Mouse (Mus musculus): ENCODE results near the gene Ccl6. TPM values are rescaled to one million over a fixed set of nuclear protein-coding genes. Genes with fewer than 3 reads are reported as not detected.

Gene Ccl6
- polyA plus RNA-seq, 1 experiment: 2.6 TPM

GRCm38 (mm10) chr11:83598207-83598837 is 5.4 kb upstream of the Ccl6 start:
- DNase-seq (ENCODE audit: extremely low spot score in 1 of 2, low spot score in 1 of 2): no peak

GRCm38 (mm10) chr11:83597796-83598195 is 4.9 kb upstream of the Ccl6 start:
- no peak for DNase-seq (ENCODE audit: extremely low spot score in 1 of 2, low spot score in 1 of 2)

GRCm38 (mm10) chr11:83595669-83596455 is 3.0 kb upstream of the Ccl6 start:
- no peak for DNase-seq (ENCODE audit: extremely low spot score in 1 of 2, low spot score in 1 of 2)

GRCm38 (mm10) chr11:83593453-83593852 is 566 bp upstream of the Ccl6 start:
- no peak for DNase-seq (ENCODE audit: extremely low spot score in 1 of 2, low spot score in 1 of 2)

- no peak for DNase-seq (ENCODE audit: extremely low spot score in 1 of 2, low spot score in 1 of 2)
Observed at GRCm38 (mm10) chr11:83584232-83584631, 8.7 kb downstream of the Ccl6 start.

- no peak for DNase-seq (ENCODE audit: extremely low spot score in 1 of 2, low spot score in 1 of 2)
Observed at GRCm38 (mm10) chr11:83583450-83583754, 9.5 kb downstream of the Ccl6 start.

- no peak for DNase-seq (ENCODE audit: extremely low spot score in 1 of 2, low spot score in 1 of 2)
Observed at GRCm38 (mm10) chr11:83582626-83583449, 10.0 kb downstream of the Ccl6 start.

- DNase-seq (ENCODE audit: extremely low spot score in 1 of 2, low spot score in 1 of 2): no peak
Observed at GRCm38 (mm10) chr11:83581626-83582610, 11.0 kb downstream of the Ccl6 start.

GRCm38 (mm10) chr11:83580699-83581232 is 12.1 kb downstream of the Ccl6 start:
- DNase-seq (ENCODE audit: extremely low spot score in 1 of 2, low spot score in 1 of 2): no peak

- DNase-seq (ENCODE audit: extremely low spot score in 1 of 2, low spot score in 1 of 2): no peak
Observed at GRCm38 (mm10) chr11:83578999-83579398, 13.9 kb downstream of the Ccl6 start.

- DNase-seq (ENCODE audit: extremely low spot score in 1 of 2, low spot score in 1 of 2): no peak
Observed at GRCm38 (mm10) chr11:83578186-83578760, 14.6 kb downstream of the Ccl6 start, which contains the start of gene Ccl9. Ccl9 (minus strand) TSS chr11:83578636.

GRCm38 (mm10) chr11:83576927-83577555 is 15.8 kb downstream of the Ccl6 start:
- DNase-seq (ENCODE audit: extremely low spot score in 1 of 2, low spot score in 1 of 2): no peak

GRCm38 (mm10) chr11:83572834-83573233 is 20.1 kb downstream of the Ccl6 start:
- no peak for DNase-seq (ENCODE audit: extremely low spot score in 1 of 2, low spot score in 1 of 2)

GRCm38 (mm10) chr11:83572223-83572622 is 20.7 kb downstream of the Ccl6 start:
- peak in 1 of 2 experiments; percentile 7 for DNase-seq (ENCODE audit: extremely low spot score in 1 of 2, low spot score in 1 of 2)

- no peak for DNase-seq (ENCODE audit: extremely low spot score in 1 of 2, low spot score in 1 of 2)
Observed at GRCm38 (mm10) chr11:83570189-83570588, 22.7 kb downstream of the Ccl6 start.

GRCm38 (mm10) chr11:83569249-83569648 is 23.6 kb downstream of the Ccl6 start:
- no peak for DNase-seq (ENCODE audit: extremely low spot score in 1 of 2, low spot score in 1 of 2)

- no peak for DNase-seq (ENCODE audit: extremely low spot score in 1 of 2, low spot score in 1 of 2)
Observed at GRCm38 (mm10) chr11:83568786-83569185, 24.1 kb downstream of the Ccl6 start.

- DNase-seq (ENCODE audit: extremely low spot score in 1 of 2, low spot score in 1 of 2): no peak
Observed at GRCm38 (mm10) chr11:83568061-83568460, 24.8 kb downstream of the Ccl6 start.

GRCm38 (mm10) chr11:83567311-83567710 is 25.6 kb downstream of the Ccl6 start:
- DNase-seq (ENCODE audit: extremely low spot score in 1 of 2, low spot score in 1 of 2): no peak
